Mouse (Mus musculus): Measurements from ENCODE around the gene Cdk20. TPM values are rescaled to one million over a fixed set of nuclear protein-coding genes. Genes with fewer than 3 reads are reported as not detected.
"Not testable (repeated sequence)": the region's sequence is repeated elsewhere in the genome, so short reads cannot be mapped to it uniquely, and the experiment has no call there.

Cdk20 gene
- polyA plus RNA-seq, 1 experiment from 2014 or later = 31.8 TPM

DNA sequence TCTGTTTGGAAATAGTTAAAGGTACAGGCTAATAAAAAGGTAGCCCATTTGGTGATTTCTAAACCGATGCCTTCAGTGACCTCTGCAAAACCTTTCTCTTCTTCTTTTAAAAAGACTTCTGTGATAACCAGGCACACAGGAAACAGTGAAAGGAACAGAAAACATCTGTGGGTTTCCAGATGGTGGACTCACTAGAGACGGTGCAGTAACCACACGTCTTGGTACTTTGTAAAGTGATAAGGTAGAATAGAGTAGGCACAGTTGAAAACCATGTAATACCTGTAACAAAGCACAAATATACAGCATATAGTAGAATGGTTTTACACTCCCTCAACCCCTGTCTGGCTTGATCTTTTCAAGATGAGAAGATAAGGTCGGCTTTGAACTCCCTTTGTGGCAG, 8.5 kb downstream of the Cdk20 start:
- CTCF ChIA-PET = interaction anchor here (0.7 to 12.9 kb wide), 3 partner anchors 9 to 134 kb away, joined by 3 to 177 read pairs (median 3); partner anchors contain the start of genes Aaed1 and Cdk20
- no peak for ATAC-seq
- in situ Hi-C loops (cut with MboI; ENCODE audit: low pct_unique_long_range_greater_than_20kb) = loop anchor here (5.0 kb wide), 1 partner anchor 687 kb away; no protein-coding TSS in a partner anchor

DNA sequence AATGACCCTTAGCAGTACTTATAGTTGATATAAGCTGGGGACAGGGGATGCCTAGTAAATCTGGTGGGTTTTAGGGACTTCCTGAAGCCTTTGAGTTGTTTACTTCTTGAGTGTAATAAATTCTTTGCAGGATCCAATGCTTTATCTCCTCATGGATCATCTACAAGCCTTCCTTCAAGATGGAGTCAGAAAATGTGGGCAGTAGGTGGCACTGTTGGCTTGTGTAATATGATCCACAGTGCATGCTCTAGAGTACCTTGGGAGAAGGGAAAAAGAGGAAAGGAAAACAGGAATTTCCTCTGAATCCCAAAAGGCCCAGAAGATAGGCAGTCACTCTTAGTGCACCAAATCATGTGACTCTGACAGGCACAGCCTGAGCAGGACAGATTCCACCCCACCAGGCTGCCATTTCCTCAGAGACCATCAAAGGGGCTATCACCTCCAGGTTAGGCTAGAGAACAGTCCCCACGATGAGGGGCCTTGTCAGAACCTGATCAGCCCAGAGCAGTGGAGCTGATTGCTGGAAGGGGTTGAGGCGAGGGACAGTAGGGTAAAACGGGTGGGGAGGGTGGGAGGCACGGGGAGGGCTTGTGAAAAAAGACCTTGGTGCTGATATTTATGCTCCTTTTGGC, 11.3 kb downstream of the Cdk20 start:
- no peaks in the 10 kb centered on the region for H3K27me3 ChIP-seq
- ChIA-PET CTCF (interaction anchor here (0.8 to 1.5 kb wide), 3 partner anchors 10 to 128 kb away, joined by 3 to 4 read pairs (median 3); no protein-coding TSS in a partner anchor), POLR2A (no interaction called here)
- in situ Hi-C loops (cut with MboI; ENCODE audit: low pct_unique_long_range_greater_than_20kb) = loop anchor here (5.0 kb wide), 1 partner anchor 684 kb away; no protein-coding TSS in a partner anchor
- DNase-seq (ENCODE audit: low read depth, low spot score) = no peak
- TF ChIP-seq CTCF (IDR thresholded peaks at IDR 0.05) = peak; percentile 71
- peak; percentile 41 for ATAC-seq

More for the DNA sequence above, 8.5 kb downstream of the Cdk20 start:
- H3K27me3 ChIP-seq = no peaks in the 10 kb centered on the region
- DNase-seq (ENCODE audit: low read depth, low spot score) = no peak
- POLR2A ChIA-PET = no interaction called here
- TF ChIP-seq CTCF (IDR thresholded peaks at IDR 0.05) = no peak

DNA sequence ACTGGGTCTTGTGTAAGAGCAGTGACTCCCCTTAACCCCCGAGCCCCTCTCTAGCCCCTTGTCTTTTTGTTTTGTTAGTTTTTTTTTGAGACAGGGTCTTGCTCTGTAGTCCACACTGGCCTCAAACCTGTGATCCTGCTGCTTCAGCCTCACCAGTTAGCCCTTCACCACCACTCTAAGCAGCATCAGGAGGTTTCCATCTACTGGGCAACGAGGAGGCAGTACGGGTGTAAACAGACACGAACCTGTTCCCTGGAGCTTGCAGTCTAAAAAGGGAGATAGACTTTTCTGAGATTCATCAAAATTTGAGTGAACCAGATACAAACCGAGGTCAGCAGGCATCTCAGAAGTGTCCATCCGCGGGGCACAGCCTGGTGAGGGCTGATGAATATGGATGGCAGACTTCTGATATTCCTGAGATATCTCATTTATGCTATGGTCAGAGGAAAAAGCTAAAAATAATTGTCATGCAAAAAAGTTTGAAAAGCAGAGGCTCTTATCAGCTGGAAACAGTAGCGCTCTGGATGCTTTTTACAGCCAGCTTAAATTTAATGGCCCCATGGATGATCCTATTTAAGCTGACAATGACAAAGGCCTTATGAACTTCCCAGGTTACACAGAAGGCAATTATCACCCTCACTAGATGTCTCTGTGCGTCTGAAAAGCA, 13.3 kb downstream of the Cdk20 start:
- CTCF ChIA-PET = interaction anchor here (1.1 kb wide), 1 partner anchor 131 kb away, joined by 5 read pairs; no protein-coding TSS in a partner anchor
- peaks cover 11% of the 10 kb centered on the region for H3K27me3 ChIP-seq
- DNase-seq (ENCODE audit: low read depth, low spot score) = no peak
- POLR2A ChIA-PET = no interaction called here
- in situ Hi-C loops (cut with MboI; ENCODE audit: low pct_unique_long_range_greater_than_20kb) = no loop called here
- no peak for ATAC-seq
- no peak for TF ChIP-seq CTCF (IDR thresholded peaks at IDR 0.05)

DNA sequence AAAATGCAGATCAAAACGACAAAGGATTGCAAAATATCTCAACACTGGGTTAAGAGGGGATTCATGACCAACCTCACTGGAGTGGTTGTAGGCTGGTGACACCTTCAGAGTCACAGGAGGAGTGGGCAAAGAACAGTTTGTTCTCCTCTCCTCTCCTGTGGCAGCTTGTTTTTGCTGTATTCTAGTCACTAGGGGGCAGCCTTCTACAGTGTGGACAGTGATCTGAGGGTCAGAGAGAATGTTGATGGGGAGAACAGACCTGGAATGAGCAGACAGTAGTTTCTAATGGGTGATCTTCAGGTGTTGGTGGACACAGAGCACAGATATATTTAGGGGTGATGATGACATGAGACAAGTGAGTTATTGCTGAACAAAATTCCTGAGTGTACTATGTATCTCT, 15.8 kb downstream of the Cdk20 start:
- ChIA-PET CTCF (interaction anchor here (0.6 to 1.6 kb wide), 13 partner anchors 9 to 679 kb away, joined by 3 to 5 read pairs (median 3); partner anchors contain the start of gene Cdk20), POLR2A (no interaction called here)
- in situ Hi-C loops (cut with MboI; ENCODE audit: low pct_unique_long_range_greater_than_20kb) = no loop called here
- ATAC-seq = peak; percentile 87
- TF ChIP-seq CTCF (IDR thresholded peaks at IDR 0.05) = peak; percentile 77
- peaks cover 20% of the 10 kb centered on the region for H3K27me3 ChIP-seq
- no peak for DNase-seq (ENCODE audit: low read depth, low spot score)

DNA sequence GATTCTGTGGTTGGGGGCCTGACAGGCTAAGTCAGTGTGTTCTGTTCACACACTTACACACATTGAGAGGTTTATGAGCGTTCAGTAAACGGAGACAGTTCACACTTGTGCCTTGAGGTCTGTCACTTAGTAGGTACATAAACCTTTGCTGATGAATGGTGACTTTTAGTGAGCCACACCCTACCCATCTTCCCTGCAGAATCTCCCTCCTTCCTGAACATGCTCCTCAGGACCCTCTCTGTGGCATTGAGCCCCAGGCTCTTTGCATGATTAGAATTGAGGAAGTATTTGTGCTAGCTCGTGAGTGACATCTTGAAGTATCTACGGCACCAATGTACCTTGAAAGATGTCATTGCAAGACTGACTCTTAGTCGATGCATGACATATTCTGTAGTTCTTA, 16.6 kb downstream of the Cdk20 start:
- TF ChIP-seq CTCF (IDR thresholded peaks at IDR 0.05) = no peak
- DNase-seq (ENCODE audit: low read depth, low spot score) (no peak), ATAC-seq (no peak)
- H3K27me3 ChIP-seq = peaks cover 20% of the 10 kb centered on the region
- ChIA-PET POLR2A (no interaction called here), CTCF (interaction anchor here (1.1 kb wide), 1 partner anchor 109 kb away, joined by 3 read pairs; no protein-coding TSS in a partner anchor)
- in situ Hi-C loops (cut with MboI; ENCODE audit: low pct_unique_long_range_greater_than_20kb) = no loop called here

- in situ Hi-C loops (cut with MboI; ENCODE audit: low pct_unique_long_range_greater_than_20kb) = no loop called here
- CTCF ChIA-PET = no interaction called here
- ATAC-seq (no peak), DNase-seq (ENCODE audit: low read depth, low spot score) (no peak)
- no peak for TF ChIP-seq CTCF (IDR thresholded peaks at IDR 0.05)
- peaks cover 20% of the 10 kb centered on the region for H3K27me3 ChIP-seq
- POLR2A ChIA-PET = no interaction called here
These were observed 18.1 kb downstream of the Cdk20 start for GRCm38 (mm10) chr13:64450001-64450794.

DNA sequence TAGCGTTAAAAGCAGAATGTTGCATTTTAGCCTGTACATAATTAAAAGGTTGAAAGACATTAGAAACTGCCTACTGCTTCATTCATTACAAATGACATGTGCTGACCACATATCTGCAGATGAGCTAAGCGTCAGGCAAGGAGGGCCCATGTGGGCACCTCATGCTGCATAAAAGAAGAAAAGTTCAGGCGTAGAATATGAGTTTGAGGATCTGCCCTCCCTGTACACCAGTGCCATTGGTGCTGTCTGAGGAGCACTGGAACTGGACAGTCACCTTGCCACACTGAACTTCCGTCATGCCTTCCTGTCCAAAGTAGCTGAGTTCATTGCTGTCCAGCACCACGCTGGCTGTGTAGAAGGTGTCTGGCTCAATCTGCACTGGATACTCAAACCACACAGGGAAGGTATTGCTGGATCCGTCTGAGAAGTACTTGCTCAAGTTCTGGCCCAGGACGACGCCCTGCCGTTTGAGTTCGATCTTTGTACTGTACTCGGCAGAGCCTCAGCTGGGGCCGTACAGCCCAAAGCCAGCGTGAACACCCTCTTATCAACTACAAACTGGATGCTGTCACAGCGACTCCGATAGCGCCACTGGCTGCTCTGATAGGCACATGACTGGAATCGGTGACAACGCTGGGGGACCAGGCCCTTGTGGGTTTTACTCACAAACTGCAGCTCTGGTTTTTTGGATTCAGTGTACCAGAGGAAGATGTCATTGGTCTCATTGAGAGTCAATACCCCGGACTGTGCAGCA, 25.3 kb downstream of the Cdk20 start:
- H3K27me3 ChIP-seq; ATAC-seq; in situ Hi-C loops (cut with MboI; ENCODE audit: low pct_unique_long_range_greater_than_20kb); DNase-seq (ENCODE audit: low read depth, low spot score); CTCF ChIA-PET; POLR2A ChIA-PET: not testable (repeated sequence)

DNA sequence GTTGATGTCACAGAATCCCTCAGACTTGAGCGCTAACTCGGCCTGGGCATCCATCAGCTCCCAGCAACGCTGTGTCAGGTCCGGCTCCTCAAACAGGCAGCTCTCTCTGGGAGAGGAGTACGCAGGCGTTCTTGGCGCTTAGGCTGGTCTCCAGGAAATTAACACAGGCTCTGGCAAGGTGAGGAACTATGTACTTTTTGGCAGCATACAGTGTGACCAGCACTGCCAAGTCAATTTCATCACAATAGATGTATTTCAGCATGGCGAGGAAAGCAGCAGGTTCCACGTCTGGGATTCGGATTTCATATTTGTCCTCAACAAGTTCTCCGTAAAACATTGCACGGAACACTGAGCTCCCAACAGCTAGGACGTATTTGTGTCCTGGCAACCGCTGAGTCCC, 26.1 kb downstream of the Cdk20 start:
- in situ Hi-C loops (cut with MboI; ENCODE audit: low pct_unique_long_range_greater_than_20kb) = no loop called here

DNA sequence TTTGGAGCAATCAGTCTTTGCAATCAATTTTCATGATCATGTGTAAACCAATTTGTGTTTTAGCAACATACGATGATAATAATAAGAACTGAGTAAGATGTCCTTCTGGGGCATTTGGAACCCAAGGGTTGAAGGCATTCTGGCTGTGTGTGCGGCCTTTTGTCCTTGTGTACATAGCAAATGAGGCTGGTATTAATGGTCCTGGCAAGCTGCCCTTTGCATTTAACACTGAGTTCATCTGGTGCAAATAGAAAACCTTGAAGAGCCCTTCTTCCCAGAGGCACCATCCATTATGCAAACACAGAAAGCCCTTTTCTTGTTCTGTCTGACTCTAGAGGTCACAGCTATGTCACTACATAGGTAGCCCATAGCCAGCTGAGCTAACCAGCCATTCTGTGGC, 30.5 kb downstream of the Cdk20 start:
- ChIA-PET CTCF (interaction anchor here (1.3 kb wide), 1 partner anchor 9 kb away, joined by 3 read pairs; no protein-coding TSS in a partner anchor), POLR2A (no interaction called here)
- in situ Hi-C loops (cut with MboI; ENCODE audit: low pct_unique_long_range_greater_than_20kb) = no loop called here
- TF ChIP-seq CTCF (IDR thresholded peaks at IDR 0.05) = no peak
- no peak for DNase-seq (ENCODE audit: low read depth, low spot score)
- ATAC-seq = no peak
- H3K27me3 ChIP-seq = no peaks in the 10 kb centered on the region

More for the DNA sequence above, 26.1 kb downstream of the Cdk20 start:
- no peak for DNase-seq (ENCODE audit: low read depth, low spot score)
- ChIA-PET CTCF (no interaction called here), POLR2A (no interaction called here)
- H3K27me3 ChIP-seq = no peaks in the 10 kb centered on the region
- no peak for ATAC-seq
- TF ChIP-seq CTCF (IDR thresholded peaks at IDR 0.05) = no peak

- TF ChIP-seq CTCF (IDR thresholded peaks at IDR 0.05) = no peak
- ChIA-PET POLR2A (interaction anchor here (0.7 kb wide), 1 partner anchor 15 kb away, joined by 4 read pairs; no protein-coding TSS in a partner anchor), CTCF (no interaction called here)
- DNase-seq (ENCODE audit: low read depth, low spot score) (no peak), ATAC-seq (no peak)
- no peaks in the 10 kb centered on the region for H3K27me3 ChIP-seq
- in situ Hi-C loops (cut with MboI; ENCODE audit: low pct_unique_long_range_greater_than_20kb) = no loop called here
These were observed 33.1 kb downstream of the Cdk20 start for GRCm38 (mm10) chr13:64465166-64465565.
